8 mouse cellular contexts compared by ENCODE assay signal in genomic region chr19:59459811-59460241, GRCm38 (mm10). TPM values are rescaled to one million over a fixed set of nuclear protein-coding genes. Genes with fewer than 3 reads are reported as not detected.
DNase-seq lines count a peak whose midpoint lies in the region; ATAC-seq and TF ChIP-seq lines count a peak whose summit lies in the region.

No protein-coding gene starts in this region.

- no peak overlapping the region for H3K9ac ChIP-seq in lung, embryonic 16.5 days (ENCODE audit: low read length)
- H3K9ac ChIP-seq in intestine, postnatal 0 days (ENCODE audit: low read depth, low read length), result no peak overlapping the region
- no peak overlapping the region for H3K9ac ChIP-seq in neural tube, embryonic 11.5 days (ENCODE audit: low read length)

- TF ChIP-seq CTCF in intestine, postnatal 0 days (IDR thresholded peaks at IDR 0.05; ENCODE audit: low read depth), result no peak

- H3K27ac ChIP-seq in lung, embryonic 16.5 days (ENCODE audit: low read length), result no peak overlapping the region
- H3K27ac ChIP-seq in forebrain, embryonic 10.5 days, result peak overlapping the region; percentile 100
- H3K27ac ChIP-seq in intestine, postnatal 0 days (ENCODE audit: low read depth, low read length), result no peak overlapping the region
- H3K27ac ChIP-seq in neural tube, embryonic 11.5 days (ENCODE audit: low read depth, low read length), result no peak overlapping the region

- no peak overlapping the region; the same call in 1 of the 2 replicates for H3K4me3 ChIP-seq in lung, embryonic 16.5 days (ENCODE audit: low read length)
- H3K4me3 ChIP-seq in forebrain, embryonic 10.5 days, result peak overlapping the region; percentile 91
- peak overlapping the region; percentile 36 for H3K4me3 ChIP-seq in intestine, postnatal 0 days (ENCODE audit: low read depth, low read length)
- peak overlapping the region; percentile 28 for H3K4me3 ChIP-seq in neural tube, embryonic 11.5 days (ENCODE audit: low read depth, low read length)

- H3K27me3 ChIP-seq in lung, embryonic 16.5 days (ENCODE audit: control insufficient read depth, insufficient read depth, low read depth, low read length), result peaks cover 91% of the 10 kb centered on the region
- peaks cover 97% of the 10 kb centered on the region for H3K27me3 ChIP-seq in forebrain, embryonic 10.5 days (ENCODE audit: poor library complexity, severe bottlenecking)
- H3K27me3 ChIP-seq in intestine, postnatal 0 days (replicated peaks; ENCODE audit: control insufficient read depth, insufficient read depth, low read length), result peaks cover 97% of the 10 kb centered on the region
- H3K27me3 ChIP-seq in neural tube, embryonic 11.5 days (ENCODE audit: control insufficient read depth, insufficient read depth, low read length), result peaks cover 96% of the 10 kb centered on the region

- under 1% methylated on average over 19 of the region's 19 CpGs for WGBS in lung, embryonic 16.5 days
- under 1% methylated on average over 19 of the region's 19 CpGs for WGBS in forebrain, embryonic 10.5 days
- WGBS in intestine, postnatal 0 days, result under 1% methylated on average over 19 of the region's 19 CpGs
- under 1% methylated on average over 19 of the region's 19 CpGs for WGBS in neural tube, embryonic 11.5 days

- H3K4me2 ChIP-seq in lung, embryonic 16.5 days (ENCODE audit: low read depth, low read length), result no peak overlapping the region
- peak overlapping the region; percentile 55 for H3K4me2 ChIP-seq in intestine, postnatal 0 days (replicated peaks; ENCODE audit: low read depth)
- H3K4me2 ChIP-seq in neural tube, embryonic 11.5 days (ENCODE audit: low read depth), result peak overlapping the region; percentile 33

- H3K4me1 ChIP-seq in lung, embryonic 16.5 days (replicated peaks; ENCODE audit: control insufficient read depth, insufficient read depth, low read length), result peaks cover 14% of the 10 kb centered on the region
- H3K4me1 ChIP-seq in forebrain, embryonic 10.5 days, result peaks cover 82% of the 10 kb centered on the region
- no peaks in the 10 kb centered on the region for H3K4me1 ChIP-seq in intestine, postnatal 0 days (replicated peaks; ENCODE audit: control insufficient read depth, insufficient read depth, low read length)
- H3K4me1 ChIP-seq in neural tube, embryonic 11.5 days (ENCODE audit: control insufficient read depth, insufficient read depth, low read length), result peaks cover 4% of the 10 kb centered on the region; the same call in 1 of the 2 replicates

- H3K9me3 ChIP-seq in lung, embryonic 16.5 days (ENCODE audit: control insufficient read depth, low read length), result no peaks in the 10 kb centered on the region
- no peaks in the 10 kb centered on the region for H3K9me3 ChIP-seq in forebrain, embryonic 10.5 days
- H3K9me3 ChIP-seq in intestine, postnatal 0 days (ENCODE audit: control insufficient read depth), result no peaks in the 10 kb centered on the region
- no peaks in the 10 kb centered on the region for H3K9me3 ChIP-seq in neural tube, embryonic 11.5 days (ENCODE audit: control insufficient read depth, low read length)

- no peak for DNase-seq in lung, postnatal 36 days
- DNase-seq in forebrain, embryonic 10.5 days (ENCODE audit: extremely low spot score, low spot score), result peak; percentile 46
- peak; percentile 59 for DNase-seq in neural tube, embryonic 11.5 days (ENCODE audit: low spot score)
- no peak for DNase-seq in frontal cortex, postnatal 10 days (ENCODE audit: low spot score in 2 of 2)

- 0 out of 2 replicates have a peak, but pooled peaks have one; percentile 18 for ATAC-seq in lung, embryonic 16.5 days (ENCODE audit: low read depth)
- ATAC-seq in intestine, postnatal 0 days, result no peak
- no peak for ATAC-seq in neural tube, embryonic 11.5 days (ENCODE audit: insufficient read depth, low FRiP score, low TSS enrichment)
- ATAC-seq in inflammation-experienced regulatory T-cells, adult 6 months, result no peak
- ATAC-seq in monocyte, adult 5-6 weeks (replicated peaks; ENCODE audit: insufficient number of reproducible peaks, low FRiP score, low TSS enrichment, poor library complexity, severe bottlenecking), result no peak

- no peaks in the 10 kb centered on the region for H3K36me3 ChIP-seq in lung, embryonic 16.5 days (ENCODE audit: control insufficient read depth, insufficient read depth, low read length)
- H3K36me3 ChIP-seq in forebrain, embryonic 10.5 days (replicated peaks), result peaks cover 40% of the 10 kb centered on the region
- no peaks in the 10 kb centered on the region for H3K36me3 ChIP-seq in intestine, postnatal 0 days (ENCODE audit: control insufficient read depth, insufficient read depth)
- no peaks in the 10 kb centered on the region for H3K36me3 ChIP-seq in neural tube, embryonic 11.5 days (ENCODE audit: control insufficient read depth, insufficient read depth, low read length)

RNA-seq across cellular contexts. Expression of gene Emx2, which starts 1.7 kb away (rescaled TPM):
- polyA plus RNA-seq in lung, embryonic 16.5 days (2015; fragmentation: Nextera tagmentation; extraction: Ambion mirVana), result not detected in 2 replicates
- 44.1 and 48.1 TPM in 2 replicates for polyA plus RNA-seq in forebrain, embryonic 10.5 days (2016; fragmentation: Nextera tagmentation; extraction: Ambion mirVana)
- polyA plus RNA-seq in intestine, postnatal 0 days (2015; fragmentation: Nextera tagmentation; extraction: Ambion mirVana), result not detected in 2 replicates
- 1.7 and 3.9 TPM in 2 replicates for polyA plus RNA-seq in neural tube, embryonic 11.5 days (2014; fragmentation: Nextera tagmentation; extraction: Ambion mirVana)
- polyA plus RNA-seq in inflammation-experienced regulatory T-cells, adult 6 months (2017; shearing (Covaris generic)), result not detected
- not detected in 3 replicates for total RNA-seq in monocyte, adult 5-6 weeks (2017)

Comparison
In these comparisons a context has a peak if more than half of its experiments do, and no peak if none do; other contexts are left out.
1. DNase-seq: peak in forebrain, embryonic 10.5 days (single experiment) and neural tube, embryonic 11.5 days (single experiment); none in lung, postnatal 36 days (single experiment) and frontal cortex, postnatal 10 days (0 of 2).